Mouse (Mus musculus) thymus, adult 2 months (tissue): ENCODE measurements around the gene Mcoln3. TPM values are rescaled to one million over a fixed set of nuclear protein-coding genes. Genes with fewer than 3 reads are reported as not detected.

Experiments
- DNase-seq: peaks from one replicate; pipeline ENCODE4 v3.0.0; 2021
- H3K27ac ChIP-seq: fragments of 200-500 bp; 2 replicates; pipeline ENCODE4 v1.5.1; 2012; ENCODE audit warnings: low read length, control low read depth; ENCODE audit not compliant: control insufficient read depth, insufficient read depth
- H3K27me3 ChIP-seq: fragments of 200-500 bp; 2 replicates; pipeline ENCODE4 v1.6.1; 2012; ENCODE audit warnings: mild to moderate bottlenecking, low read length, moderate library complexity, mixed read lengths; ENCODE audit not compliant: control insufficient read depth, insufficient read depth
- H3K36me3 ChIP-seq: fragments of 200-500 bp; 2 replicates; pipeline ENCODE4 v1.6.1; 2012; ENCODE audit warnings: mild to moderate bottlenecking, low read length, moderate library complexity; ENCODE audit not compliant: control insufficient read depth, insufficient read depth
- H3K4me1 ChIP-seq: fragments of 200-500 bp; replicated peaks from 2 replicates; pipeline ENCODE4 v1.6.1; 2012; ENCODE audit warnings: low read length; ENCODE audit not compliant: control insufficient read depth, insufficient read depth
- H3K4me3 ChIP-seq: fragments of 200-500 bp; 2 replicates; pipeline ENCODE4 v1.5.1; 2012; ENCODE audit warnings: mild to moderate bottlenecking, low read length, control low read depth, moderate library complexity; ENCODE audit not compliant: control insufficient read depth, insufficient read depth
- CTCF ChIP-seq: fragments of 200-500 bp; IDR thresholded peaks from 2 replicates; pipeline ENCODE4 v1.5.1; 2012; ENCODE audit warnings: mild to moderate bottlenecking, control low read depth, low read length, moderate library complexity, borderline replicate concordance; ENCODE audit not compliant: control insufficient read depth, poor library complexity, insufficient read depth; ENCODE audit errors: extremely low read depth
- POLR2A ChIP-seq: fragments of 200-500 bp; IDR thresholded peaks from 2 replicates; pipeline ENCODE4 v1.6.1; 2012; ENCODE audit warnings: mild to moderate bottlenecking, low read length, control low read depth, moderate library complexity; ENCODE audit not compliant: control insufficient read depth, poor library complexity, insufficient read depth; ENCODE audit errors: extremely low read depth
- WGBS: fragments of 180-500 bp; shearing (Covaris S2); methylation state at CpG from one replicate; pipeline ENCODE4 v1.1.7; 2018; 5-methylcytosine and 5-hydroxymethylcytosine counted together
- polyA plus RNA-seq: library from polyadenylated mRNA; depleted of rRNA; stranded (reverse); fragments of >200 nt; gene quantifications from 2 replicates; pipeline ENCODE4 v1.2.3, GENCODE M21; 2012

Mcoln3 gene
- polyA plus RNA-seq, 1 experiment: 5.9 TPM

DNA sequence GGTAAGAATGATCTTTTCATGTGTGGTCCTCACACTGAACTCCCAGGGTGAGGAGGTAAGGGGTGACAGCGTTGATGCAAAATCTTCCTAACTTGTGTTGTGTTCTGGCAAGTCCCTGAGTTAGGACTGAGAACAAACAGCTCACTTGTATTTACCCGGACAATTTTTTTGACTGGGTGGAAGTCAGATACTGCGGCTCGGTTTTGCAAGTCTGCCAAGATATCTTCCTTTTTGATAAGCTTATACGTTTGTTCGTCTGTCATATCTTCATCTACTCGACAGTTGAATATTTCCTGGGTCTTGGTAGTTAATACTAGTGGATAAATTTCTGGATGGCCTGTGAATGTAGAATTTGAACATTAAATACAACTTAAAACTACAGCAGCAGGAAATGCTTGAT is 20.3 kb upstream of the Mcoln3 start:
- Histone ChIP-seq H3K27ac (no peak overlapping the region), H3K4me3 (no peak overlapping the region), H3K27me3 (no peaks in the 10 kb centered on the region), H3K4me1 (no peaks in the 10 kb centered on the region), H3K36me3 (no peaks in the 10 kb centered on the region)
- 94% methylated on average over 7 of the region's 7 CpGs for WGBS
- TF ChIP-seq POLR2A (no peak), CTCF (no peak)
- no peak for DNase-seq

DNA sequence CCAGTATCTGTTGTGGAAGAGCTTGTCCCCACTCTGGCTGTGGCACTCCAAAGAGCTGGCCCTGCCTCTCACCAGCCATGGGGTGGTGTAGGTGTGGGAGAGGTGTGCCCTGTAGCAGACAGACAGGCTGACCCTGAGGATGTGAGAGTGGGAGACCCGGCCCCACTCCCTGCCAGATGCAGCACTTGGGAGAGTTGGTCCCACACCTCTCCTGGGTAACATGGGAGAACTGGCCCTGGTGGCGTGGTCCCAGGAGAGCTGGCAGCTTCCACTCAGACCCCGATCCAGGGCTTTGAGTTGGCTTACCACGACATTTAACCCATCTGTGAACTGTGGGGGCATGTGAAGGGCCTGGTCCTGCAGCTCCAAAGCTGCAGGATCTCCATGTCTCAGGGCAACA is 19.4 kb upstream of the Mcoln3 start:
- WGBS: 93% methylated on average over 4 of the region's 4 CpGs
- DNase-seq: no peak
- no peaks in the 10 kb centered on the region for H3K27me3 ChIP-seq
- H3K36me3 ChIP-seq: no peaks in the 10 kb centered on the region
- no peak overlapping the region for H3K27ac ChIP-seq
- H3K4me1 ChIP-seq: no peaks in the 10 kb centered on the region
- TF ChIP-seq CTCF (no peak), POLR2A (no peak)
- H3K4me3 ChIP-seq: no peak overlapping the region

DNA sequence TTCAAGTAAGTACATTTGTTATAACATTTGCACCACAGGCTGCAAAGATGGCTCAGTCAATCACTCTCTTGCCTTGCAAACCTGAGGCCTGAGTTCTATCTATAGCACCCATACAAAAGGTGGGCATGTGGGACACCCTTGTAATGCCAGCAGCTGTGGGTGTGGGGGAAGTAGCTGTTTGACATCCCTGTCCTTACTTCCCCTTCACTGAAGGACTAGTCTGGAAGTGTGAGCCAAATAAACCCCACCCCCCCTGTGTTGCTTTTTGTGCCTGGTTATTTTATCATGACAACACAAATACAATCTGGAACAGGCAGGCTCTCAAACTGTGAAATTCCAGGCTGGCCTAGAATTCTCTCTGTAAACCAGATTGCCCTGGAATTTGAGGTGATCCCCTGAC is 17.3 kb upstream of the Mcoln3 start:
- H3K27ac ChIP-seq: no peak overlapping the region
- DNase-seq: no peak
- H3K4me3 ChIP-seq: no peak overlapping the region
- H3K4me1 ChIP-seq: no peaks in the 10 kb centered on the region
- no peak for TF ChIP-seq POLR2A
- TF ChIP-seq CTCF: no peak
- no peaks in the 10 kb centered on the region for H3K36me3 ChIP-seq
- H3K27me3 ChIP-seq: no peaks in the 10 kb centered on the region

DNA sequence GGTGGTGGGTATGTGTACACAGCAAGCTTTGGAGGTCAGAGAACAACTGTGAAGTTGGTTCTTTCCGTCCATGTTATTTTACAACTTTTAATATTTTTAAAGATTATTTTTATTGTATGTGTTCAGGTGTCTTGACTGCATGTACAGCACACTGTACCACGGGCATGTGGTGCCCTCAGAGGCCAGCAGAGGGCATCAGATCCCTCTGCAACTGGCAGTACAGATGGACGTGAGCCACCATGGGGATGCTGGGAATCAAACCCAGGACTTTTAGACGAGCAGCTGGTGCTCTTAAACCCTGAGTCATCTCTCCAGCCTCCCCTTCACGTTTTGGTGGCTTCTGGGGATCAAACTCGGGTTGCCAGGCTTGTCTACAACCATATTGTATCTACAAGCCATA is 15.2 kb upstream of the Mcoln3 start:
- H3K4me3 ChIP-seq: no peak overlapping the region
- H3K27me3 ChIP-seq: no peaks in the 10 kb centered on the region
- H3K4me1 ChIP-seq: no peaks in the 10 kb centered on the region
- TF ChIP-seq POLR2A (no peak), CTCF (no peak)
- no peak overlapping the region for H3K27ac ChIP-seq
- H3K36me3 ChIP-seq: no peaks in the 10 kb centered on the region
- DNase-seq: peak; percentile 50
- 76% methylated on average over 6 of the region's 6 CpGs for WGBS

DNA sequence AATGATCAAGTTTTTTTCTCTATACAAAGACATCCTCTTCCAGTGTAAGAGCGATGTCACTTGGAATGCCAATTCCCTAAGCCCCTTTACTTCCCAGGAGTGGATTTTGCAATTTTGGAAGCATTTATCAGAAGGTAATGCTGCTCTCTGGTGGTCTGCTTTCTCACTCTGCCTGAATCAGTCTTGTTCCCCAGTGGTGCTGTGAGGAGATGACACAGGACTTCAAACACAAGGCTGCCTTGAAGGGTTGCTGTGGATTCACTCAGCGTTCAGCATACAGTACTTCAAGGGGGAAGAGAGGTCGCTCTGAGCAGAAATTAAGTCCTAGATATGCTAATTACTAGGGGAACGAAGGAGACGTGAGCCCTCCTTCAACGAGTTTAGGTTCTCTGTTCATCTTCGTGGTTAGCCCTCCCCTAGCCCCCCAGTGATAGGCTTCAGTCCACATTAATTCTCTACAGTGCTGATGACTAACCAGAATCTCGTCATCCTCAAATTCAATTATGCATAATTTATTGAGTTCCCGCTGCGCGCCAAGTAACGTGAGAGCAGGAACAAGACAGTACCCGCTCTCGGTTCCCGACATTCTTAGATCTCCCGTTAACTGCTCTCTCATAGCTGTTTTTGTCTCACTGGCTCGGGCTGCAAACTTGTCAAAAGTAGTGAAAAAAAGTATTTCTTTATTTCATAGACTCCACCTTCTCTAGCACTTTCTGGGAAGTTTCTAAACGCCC is 10.0 kb upstream of the Mcoln3 start:
- no peak for DNase-seq
- peaks cover 5% of the 10 kb centered on the region; the same call in 1 of the 2 replicates for H3K4me1 ChIP-seq
- no peaks in the 10 kb centered on the region for H3K36me3 ChIP-seq
- H3K27ac ChIP-seq: no peak overlapping the region
- H3K4me3 ChIP-seq: peak overlapping the region; percentile 24; the same call in 1 of the 2 replicates
- H3K27me3 ChIP-seq: no peaks in the 10 kb centered on the region; the same call in 1 of the 2 replicates
- WGBS: 8% methylated on average over 18 of the region's 18 CpGs
- TF ChIP-seq POLR2A (no peak), CTCF (no peak)

DNA sequence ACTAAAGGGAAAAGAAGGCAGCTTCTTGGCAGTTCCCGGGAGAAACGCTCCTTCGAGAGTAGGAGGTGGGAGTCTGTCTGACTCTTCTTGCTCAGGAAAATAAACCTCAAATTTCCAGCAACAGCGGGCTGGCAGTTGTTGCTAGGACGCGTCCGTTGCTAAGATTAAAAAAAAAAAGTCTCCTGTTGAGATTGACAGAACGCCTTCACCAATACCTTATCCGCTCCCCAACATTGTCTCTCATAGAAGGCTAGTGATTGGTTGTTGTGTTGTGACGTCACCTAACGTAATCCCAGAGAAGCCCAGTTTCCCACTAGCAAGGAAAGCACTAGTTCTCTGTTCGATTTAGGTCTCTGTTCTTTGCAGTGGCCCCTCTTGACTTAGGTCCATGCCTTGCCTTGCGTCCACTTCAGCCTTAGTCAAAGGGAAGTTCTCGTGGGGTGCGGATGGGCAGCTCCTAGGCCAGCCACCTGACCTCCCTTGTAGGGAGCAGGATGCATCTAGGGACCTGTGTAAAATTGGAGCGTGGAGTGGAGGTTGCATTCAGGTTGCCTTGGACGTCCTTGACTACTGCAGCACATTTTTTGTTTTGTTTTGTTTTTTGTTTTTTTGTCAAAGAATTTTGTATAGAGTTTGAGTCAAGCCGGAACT is 9.2 kb upstream of the Mcoln3 start, which contains the start of gene Wdr63:
Gene Wdr63, minus strand, starts transcription at position 210 of the 651 bp plus-strand sequence.
- WGBS: 21% methylated on average over 18 of the region's 18 CpGs
- H3K27ac ChIP-seq: no peak within 1 kb of the TSS
- DNase-seq: peak; percentile 51
- peaks cover 5% of the 10 kb centered on the region; the same call in 1 of the 2 replicates for H3K4me1 ChIP-seq
- TF ChIP-seq CTCF (no peak), POLR2A (no peak)
- no peaks in the 10 kb centered on the region; the same call in 1 of the 2 replicates for H3K27me3 ChIP-seq
- no peaks in the 10 kb centered on the region for H3K36me3 ChIP-seq
- H3K4me3 ChIP-seq: peak within 1 kb of the TSS; percentile 24; the same call in 1 of the 2 replicates

DNA sequence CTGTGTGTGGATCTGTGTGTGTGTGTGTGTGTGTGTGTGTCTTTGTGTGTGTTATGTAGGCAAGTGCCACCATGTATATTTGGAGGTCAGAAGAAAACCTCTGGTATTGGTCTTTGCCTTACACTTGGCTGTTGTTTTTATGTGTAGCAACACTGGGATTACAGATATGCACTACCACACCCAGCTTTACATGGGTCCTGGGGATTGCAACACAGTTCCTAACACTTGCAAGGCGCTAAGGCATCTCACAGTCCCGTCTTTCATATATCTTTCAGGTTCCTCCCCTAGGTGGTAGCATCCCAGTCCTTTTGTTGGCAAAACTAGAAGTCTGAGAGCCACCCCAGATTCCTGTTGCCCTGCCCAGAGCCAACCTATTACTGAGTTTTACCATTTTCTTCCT is 8.3 kb upstream of the Mcoln3 start:
- Histone ChIP-seq H3K4me3 (no peak overlapping the region), H3K36me3 (no peaks in the 10 kb centered on the region), H3K27ac (no peak overlapping the region), H3K27me3 (no peaks in the 10 kb centered on the region; the same call in 1 of the 2 replicates), H3K4me1 (peaks cover 5% of the 10 kb centered on the region; the same call in 1 of the 2 replicates)
- no peak for DNase-seq
- 82% methylated on average over 2 of the region's 2 CpGs for WGBS
- TF ChIP-seq CTCF (no peak), POLR2A (no peak)
